Mouse (Mus musculus): ENCODE data around the gene Thsd7b.
A peak's percentile ranks its signal among the peaks of the same experiment; 100 is the strongest.
"Not testable (repeated sequence)": the region's sequence is repeated elsewhere in the genome, so short reads cannot be mapped to it uniquely, and the experiment has no call there.

The Thsd7b gene

DNA sequence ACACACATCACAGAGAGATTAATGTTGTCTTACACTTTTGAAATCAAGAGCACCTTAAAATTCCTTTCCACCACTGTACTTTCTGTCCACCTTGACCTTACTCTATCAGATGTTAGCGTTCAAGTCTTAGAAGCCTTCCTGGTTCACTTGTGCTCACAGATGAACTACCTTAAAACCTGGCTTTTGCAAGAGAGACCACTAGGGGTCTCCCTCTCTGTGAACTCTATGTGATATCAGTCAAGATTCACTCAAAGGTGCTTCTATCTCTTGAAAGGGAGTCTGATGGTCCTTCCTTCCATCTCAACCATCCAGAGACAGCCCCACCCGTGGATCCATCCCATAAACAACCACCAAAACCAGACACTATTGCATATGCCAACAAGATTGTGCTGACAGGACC is 570.3 kb downstream of the Thsd7b start:
- DNase-seq (ENCODE audit: extremely low spot score) = peak; percentile 12

DNA sequence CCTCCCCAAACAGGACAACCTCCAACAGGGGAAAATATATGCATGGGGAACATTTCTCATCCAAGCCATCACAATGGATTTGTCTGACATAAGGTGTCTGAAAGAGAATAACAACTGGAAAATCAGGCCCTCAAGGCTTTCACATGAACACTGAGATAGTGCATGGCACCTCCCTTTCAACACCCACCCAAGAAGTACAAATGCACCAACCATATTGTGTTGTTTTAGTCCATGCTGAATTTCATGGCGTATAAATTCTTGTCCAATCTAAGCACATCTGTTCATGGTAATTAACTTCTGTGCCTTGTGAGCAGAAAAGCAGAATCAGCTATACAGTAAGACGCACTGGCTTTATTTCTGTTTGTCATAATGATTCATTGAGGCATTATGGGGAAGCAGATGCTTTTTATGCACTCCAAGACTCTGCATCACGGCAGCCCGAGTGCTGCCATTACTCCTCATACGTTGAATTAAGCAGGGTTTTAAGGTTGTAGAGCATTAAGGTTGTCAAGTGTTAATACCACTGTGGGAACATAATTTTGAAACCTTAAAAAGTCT is 577.0 kb downstream of the Thsd7b start:
- no peak for DNase-seq (ENCODE audit: extremely low spot score)

DNA sequence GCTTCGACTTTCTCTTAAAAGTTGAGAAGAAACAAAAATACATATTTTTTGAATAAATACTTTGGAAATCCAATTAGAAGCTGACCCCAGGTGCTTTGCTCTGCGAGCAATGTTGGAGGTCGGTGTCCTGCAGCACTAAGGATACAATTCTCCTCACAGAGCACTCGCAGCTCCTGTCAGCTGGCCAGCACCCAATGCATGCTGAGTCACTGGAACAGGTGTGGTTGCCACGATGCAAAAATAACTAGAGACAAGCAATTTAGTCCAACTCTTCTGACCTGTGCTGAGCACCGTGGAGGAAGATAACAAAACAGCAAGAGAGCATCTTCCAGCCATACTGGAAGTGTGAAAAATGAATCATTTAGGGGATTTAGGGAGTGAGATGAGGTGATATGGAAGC is 594.6 kb downstream of the Thsd7b start:
- no peak for DNase-seq (ENCODE audit: extremely low spot score)

DNA sequence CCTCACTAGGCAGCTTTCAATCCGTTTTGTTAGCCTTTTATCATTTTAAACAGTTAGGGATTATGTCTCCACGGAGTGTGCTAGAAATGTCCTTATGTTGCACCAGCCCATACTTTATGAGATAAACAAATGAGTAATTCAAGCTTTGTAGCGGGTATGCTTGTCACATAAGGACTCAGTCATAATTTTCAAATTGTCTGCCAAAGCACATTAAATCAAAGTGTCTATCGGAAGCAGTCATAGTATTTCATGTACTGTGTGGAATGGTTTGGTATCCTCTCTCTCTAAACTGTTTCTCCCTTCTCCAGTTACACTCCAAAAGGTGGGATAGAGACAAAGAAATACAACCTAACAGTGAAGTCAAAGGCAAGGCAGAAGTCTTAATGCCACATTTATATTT is 601.3 kb downstream of the Thsd7b start:
- DNase-seq (ENCODE audit: extremely low spot score) = no peak

DNA sequence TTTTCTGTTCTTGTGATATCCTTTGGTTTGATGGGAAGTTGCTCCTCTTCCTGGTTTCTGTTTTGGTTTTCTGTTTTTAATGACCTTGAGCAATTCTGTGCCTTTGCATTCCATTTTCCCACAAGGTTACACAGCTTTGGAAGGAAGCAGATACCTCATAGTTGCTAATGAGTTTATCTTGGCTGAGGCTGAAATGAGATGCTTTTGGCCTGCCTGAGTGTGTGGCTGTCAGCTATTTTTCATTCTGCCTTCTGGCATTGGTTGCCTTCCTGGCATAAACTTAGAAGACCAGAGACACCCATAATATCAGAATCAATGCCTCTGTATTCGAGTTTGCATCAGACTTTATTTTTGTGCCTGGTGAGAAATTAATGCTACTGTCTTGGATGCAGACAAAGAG is 614.8 kb downstream of the Thsd7b start:
- DNase-seq (ENCODE audit: extremely low spot score) = no peak

DNA sequence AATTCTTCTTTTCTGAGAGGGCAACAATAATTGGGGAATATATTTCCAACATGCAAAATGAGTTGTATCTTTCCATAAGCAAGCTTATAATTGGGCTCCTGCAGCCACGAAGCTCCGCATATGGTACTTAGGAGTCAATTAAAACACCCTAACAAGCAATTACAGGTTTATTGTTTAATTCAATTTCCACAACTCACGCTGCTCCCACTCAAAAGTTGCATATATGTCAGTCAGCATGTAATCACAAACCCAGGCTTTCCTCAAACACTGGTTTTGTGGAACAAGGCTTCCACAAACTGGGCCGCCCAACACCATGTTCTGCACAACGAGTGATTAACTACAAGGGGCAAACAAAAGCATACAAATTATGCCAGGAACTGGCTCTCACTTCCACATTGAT is 625.0 kb downstream of the Thsd7b start:
- no peak for DNase-seq (ENCODE audit: extremely low spot score)

GRCm38 (mm10) chr1:129915484-129915883 is 642.4 kb downstream of the Thsd7b start:
- no peak for DNase-seq (ENCODE audit: extremely low spot score)

GRCm38 (mm10) chr1:129917568-129917967 is 644.5 kb downstream of the Thsd7b start:
- DNase-seq (ENCODE audit: extremely low spot score) = no peak

DNA sequence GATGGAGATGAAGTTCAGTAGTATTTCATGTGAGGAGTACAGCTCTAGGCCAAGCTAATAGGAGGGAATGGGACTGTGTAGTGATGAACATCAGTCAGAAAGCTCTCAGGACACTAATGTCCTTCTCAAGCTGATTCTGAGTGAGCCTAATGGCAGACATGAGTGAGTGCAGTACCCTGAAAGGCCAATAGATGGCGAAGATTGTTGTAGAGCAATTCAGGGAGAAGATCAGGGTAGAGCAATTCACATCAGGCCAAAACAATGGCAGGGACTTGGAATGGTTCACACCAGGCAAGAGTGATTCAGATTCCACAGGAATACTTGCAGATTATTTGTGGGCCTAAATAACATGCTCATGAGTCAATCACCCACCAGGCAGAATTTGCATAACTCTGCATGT is 646.3 kb downstream of the Thsd7b start:
- DNase-seq (ENCODE audit: extremely low spot score) = no peak

GRCm38 (mm10) chr1:129931003-129931402 is 657.9 kb downstream of the Thsd7b start:
- DNase-seq (ENCODE audit: extremely low spot score) = no peak

- no peak for DNase-seq (ENCODE audit: extremely low spot score)
Measured at GRCm38 (mm10) chr1:129943116-129943515, 670.0 kb downstream of the Thsd7b start.

DNA sequence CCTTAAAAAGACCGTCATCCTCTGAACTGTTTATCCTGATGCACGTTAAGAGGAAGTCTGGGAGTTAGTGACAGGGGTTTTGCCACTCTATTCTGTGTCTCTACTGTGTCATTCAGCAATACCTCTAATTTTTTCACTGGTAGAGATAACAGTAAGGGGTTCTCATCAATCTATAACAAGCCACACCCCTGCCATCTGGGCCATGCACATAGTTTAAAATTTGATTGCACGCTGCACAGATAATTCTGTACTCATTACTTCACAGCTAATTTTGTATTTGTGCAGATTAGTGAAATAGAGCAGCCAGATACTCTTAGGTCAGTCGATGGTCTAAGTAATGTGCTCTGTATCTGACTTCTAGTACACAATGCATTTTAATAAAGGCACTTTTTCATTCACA is 673.9 kb downstream of the Thsd7b start:
- no peak for DNase-seq (ENCODE audit: extremely low spot score)

- DNase-seq (ENCODE audit: extremely low spot score) = no peak
Measured at GRCm38 (mm10) chr1:129955478-129955877, 682.4 kb downstream of the Thsd7b start.

GRCm38 (mm10) chr1:129956625-129957024 is 683.5 kb downstream of the Thsd7b start:
- no peak for DNase-seq (ENCODE audit: extremely low spot score)

DNA sequence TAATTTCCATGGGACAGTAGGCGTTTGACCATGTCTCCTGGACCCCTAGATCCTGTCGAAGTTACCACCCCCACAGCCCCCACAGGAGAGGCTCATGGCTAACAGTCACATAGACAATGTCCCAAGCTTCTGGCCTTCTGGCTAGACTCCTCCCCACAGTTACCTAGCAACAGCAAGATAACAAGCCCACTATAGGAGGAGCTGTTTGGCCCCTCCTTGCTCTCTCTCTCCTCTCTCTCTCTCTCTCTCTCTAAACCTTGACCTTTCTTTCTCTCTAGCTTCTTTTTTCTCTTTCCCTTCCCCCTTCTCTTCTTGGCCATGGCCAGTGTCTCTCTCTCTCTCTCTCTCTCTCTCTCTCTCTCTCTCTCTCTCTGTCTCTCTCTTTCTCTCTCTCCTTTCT is 686.2 kb downstream of the Thsd7b start:
- not testable (repeated sequence) for DNase-seq (ENCODE audit: extremely low spot score)

GRCm38 (mm10) chr1:129963166-129963565 is 690.1 kb downstream of the Thsd7b start:
- DNase-seq (ENCODE audit: extremely low spot score) = no peak

GRCm38 (mm10) chr1:129989247-129989646 is 716.1 kb downstream of the Thsd7b start:
- not testable (repeated sequence) for DNase-seq (ENCODE audit: extremely low spot score)

DNA sequence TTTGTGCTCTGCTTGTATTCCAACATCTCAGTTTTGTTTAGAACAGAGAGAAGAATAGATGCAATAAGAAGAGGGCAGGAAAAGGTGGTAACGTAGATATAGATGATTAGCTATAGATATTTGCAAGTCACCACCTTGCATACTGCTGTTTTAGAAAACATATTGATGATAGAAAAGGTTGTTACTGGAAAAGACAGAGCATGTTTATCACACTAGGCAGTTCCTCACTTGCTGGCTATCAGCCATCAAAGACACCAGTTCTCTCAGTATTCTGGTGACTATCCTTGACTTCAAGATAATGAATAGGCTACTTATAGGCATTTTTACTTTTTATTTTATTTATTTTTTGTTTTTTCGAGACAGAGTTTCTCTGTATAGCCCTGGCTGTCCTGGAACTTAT is 717.7 kb downstream of the Thsd7b start:
- DNase-seq (ENCODE audit: extremely low spot score) = no peak

GRCm38 (mm10) chr1:130055012-130055411 is 781.9 kb downstream of the Thsd7b start:
- DNase-seq (ENCODE audit: extremely low spot score) = no peak

DNA sequence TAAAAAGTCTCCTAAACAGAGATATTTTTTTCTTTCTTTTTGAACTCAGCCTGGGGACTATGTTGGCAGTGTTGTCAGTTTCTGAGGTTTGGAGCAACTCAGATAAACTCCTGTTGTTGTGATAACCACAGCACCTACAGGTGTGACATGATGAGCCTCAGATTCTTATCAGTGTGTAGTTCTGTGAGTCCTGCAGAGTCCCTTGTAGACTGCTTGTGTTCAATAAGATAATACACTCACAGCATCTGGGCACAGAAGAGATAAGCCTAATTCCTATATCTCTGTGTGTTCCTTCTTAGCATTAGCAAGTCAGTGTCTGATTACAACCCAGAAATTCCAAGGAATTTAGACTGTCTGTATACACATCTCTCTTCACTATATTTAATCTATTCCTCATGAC is 789.0 kb downstream of the Thsd7b start:
- no peak for DNase-seq (ENCODE audit: extremely low spot score)

GRCm38 (mm10) chr1:130066193-130066959 is 793.3 kb downstream of the Thsd7b start:
- no peak for DNase-seq (ENCODE audit: extremely low spot score)

GRCm38 (mm10) chr1:130083788-130084187 is 810.7 kb downstream of the Thsd7b start:
- no peak for DNase-seq (ENCODE audit: extremely low spot score)

GRCm38 (mm10) chr1:130085207-130085606 is 812.1 kb downstream of the Thsd7b start:
- no peak for DNase-seq (ENCODE audit: extremely low spot score)

DNA sequence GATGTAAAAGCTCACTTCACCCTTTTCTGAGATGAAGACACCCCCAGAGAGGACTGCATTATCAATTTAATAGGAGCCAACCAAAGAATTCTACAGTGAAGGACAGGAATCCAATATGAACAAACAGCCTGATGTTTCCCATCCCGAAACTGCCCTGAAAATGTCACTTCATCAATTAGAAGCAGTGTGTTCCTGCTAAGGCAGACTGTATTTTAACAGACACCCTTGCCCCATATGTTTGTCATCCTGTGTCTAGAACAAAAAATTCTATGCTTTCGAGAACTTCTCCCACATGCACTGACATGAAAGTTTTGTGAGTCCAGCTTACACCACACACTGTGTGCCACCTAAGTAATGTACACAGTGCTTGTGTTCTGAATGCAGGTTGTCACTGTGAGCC is 812.8 kb downstream of the Thsd7b start:
- DNase-seq (ENCODE audit: extremely low spot score) = no peak
